Mouse (Mus musculus) embryonic facial prominence, embryonic 11.5 days (tissue): ENCODE measurements at regions not wholly inside any gene's neighbourhood (a gene's known extent, or its start where the extent isn't known, plus 50 kb on each side); places are given as distances from the start of the nearest gene placed in this dataset.
"Not testable (repeated sequence)": the region's sequence is repeated elsewhere in the genome, so short reads cannot be mapped to it uniquely, and the experiment has no call there.

ENCODE experiments used
- ATAC-seq: fragments of 200-750 bp; cut with Nextera tagmentation; replicated peaks from 2 replicates; pipeline ENCODE4 v1.8.0; 2017; ENCODE audit warnings: low read depth; ENCODE audit not compliant: insufficient number of reproducible peaks, low FRiP score, low TSS enrichment
- DNase-seq: peaks from one replicate; pipeline ENCODE4 v3.0.0-alpha.2; 2015; ENCODE audit warnings: low spot score
- H3K27ac ChIP-seq: fragments of 300-500 bp; sonication (generic); replicated peaks from 2 replicates; pipeline ENCODE4 v1.5.1; 2014; ENCODE audit warnings: mild to moderate bottlenecking, low read depth, low read length, control low read depth
- H3K27me3 ChIP-seq: fragments of 300-500 bp; sonication (generic); 2 replicates; pipeline ENCODE4 v1.6.1; 2014; ENCODE audit warnings: mild to moderate bottlenecking, low read length, moderate library complexity, mixed read lengths; ENCODE audit not compliant: control insufficient read depth, insufficient read depth
- H3K36me3 ChIP-seq: fragments of 300-500 bp; sonication (generic); replicated peaks from 2 replicates; pipeline ENCODE4 v1.6.1; 2014; ENCODE audit warnings: low read depth, mild to moderate bottlenecking, low read length, moderate library complexity, mixed read lengths; ENCODE audit not compliant: control insufficient read depth, insufficient read depth
- H3K4me1 ChIP-seq: fragments of 300-500 bp; sonication (generic); 2 replicates; pipeline ENCODE4 v1.6.1; 2014; ENCODE audit warnings: low read length, mixed read lengths; ENCODE audit not compliant: control insufficient read depth, insufficient read depth
- H3K4me2 ChIP-seq: fragments of 300-500 bp; sonication (generic); 2 replicates; pipeline ENCODE4 v1.6.1; 2014; ENCODE audit warnings: low read depth, mild to moderate bottlenecking, control low read depth, low read length, moderate library complexity
- H3K4me3 ChIP-seq: fragments of 300-500 bp; sonication (generic); 2 replicates; pipeline ENCODE4 v1.5.1; 2014; ENCODE audit warnings: low read depth, low read length, control low read depth
- H3K9ac ChIP-seq: fragments of 300-500 bp; sonication (generic); replicated peaks from 2 replicates; pipeline ENCODE4 v1.6.1; 2014; ENCODE audit warnings: mild to moderate bottlenecking, control low read depth, low read length
- H3K9me3 ChIP-seq: fragments of 300-500 bp; sonication (generic); replicated peaks from 2 replicates; pipeline ENCODE4 v1.6.1; 2016; ENCODE audit warnings: mild to moderate bottlenecking, low read length, inconsistent platforms, mixed read lengths; ENCODE audit not compliant: control insufficient read depth
- WGBS: fragments of 180-500 bp; shearing (Covaris S2); extraction: QIAGEN DNeasy Blood & Tissue Kit; methylation state at CpG from one replicate; pipeline ENCODE4 v1.1.7; 2014; 5-methylcytosine and 5-hydroxymethylcytosine counted together

DNA sequence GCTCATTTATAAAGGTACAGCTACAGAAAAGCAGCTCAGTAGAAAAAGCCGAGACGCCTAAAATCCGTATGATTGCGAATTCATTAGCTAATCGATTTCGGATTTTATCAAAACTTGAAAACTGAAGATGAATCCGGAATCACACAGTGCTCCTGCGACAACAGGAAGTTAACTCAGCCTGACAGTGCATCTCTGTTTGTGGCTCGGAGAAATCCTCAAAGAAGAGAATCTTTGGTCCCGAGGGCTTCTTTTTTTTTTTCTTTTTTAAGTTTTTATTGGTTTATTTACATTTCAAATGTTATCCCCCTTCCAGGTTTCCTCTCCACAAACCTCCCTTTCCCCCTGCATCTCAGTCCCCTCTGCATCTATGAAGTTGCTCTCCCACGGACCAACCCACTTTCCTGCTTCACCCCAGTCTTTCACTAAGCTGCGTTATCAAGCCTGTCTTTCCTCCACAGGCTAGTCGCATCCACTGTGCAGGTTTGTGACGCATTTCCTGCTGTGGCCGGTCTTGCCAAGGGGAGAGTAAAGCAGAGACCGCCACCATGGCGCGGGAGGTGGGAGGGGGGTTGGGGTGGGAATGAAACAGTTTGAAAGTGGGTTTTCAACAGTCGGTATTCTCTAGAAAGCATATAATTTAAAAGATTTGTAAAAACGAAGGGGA lies 593.4 kb upstream of the Snrpn start:
- WGBS: 53% methylated on average over 20 of the region's 20 CpGs
- H3K4me2 ChIP-seq: peak overlapping the region; percentile 23; the same call in 1 of the 2 replicates
- H3K27ac ChIP-seq, H3K9ac ChIP-seq, H3K36me3 ChIP-seq, H3K9me3 ChIP-seq, H3K4me1 ChIP-seq, H3K27me3 ChIP-seq, H3K4me3 ChIP-seq: not testable (repeated sequence)
- ATAC-seq (peak; percentile 70; the same call in 1 of the 2 replicates), DNase-seq (peak; percentile 23)

DNA sequence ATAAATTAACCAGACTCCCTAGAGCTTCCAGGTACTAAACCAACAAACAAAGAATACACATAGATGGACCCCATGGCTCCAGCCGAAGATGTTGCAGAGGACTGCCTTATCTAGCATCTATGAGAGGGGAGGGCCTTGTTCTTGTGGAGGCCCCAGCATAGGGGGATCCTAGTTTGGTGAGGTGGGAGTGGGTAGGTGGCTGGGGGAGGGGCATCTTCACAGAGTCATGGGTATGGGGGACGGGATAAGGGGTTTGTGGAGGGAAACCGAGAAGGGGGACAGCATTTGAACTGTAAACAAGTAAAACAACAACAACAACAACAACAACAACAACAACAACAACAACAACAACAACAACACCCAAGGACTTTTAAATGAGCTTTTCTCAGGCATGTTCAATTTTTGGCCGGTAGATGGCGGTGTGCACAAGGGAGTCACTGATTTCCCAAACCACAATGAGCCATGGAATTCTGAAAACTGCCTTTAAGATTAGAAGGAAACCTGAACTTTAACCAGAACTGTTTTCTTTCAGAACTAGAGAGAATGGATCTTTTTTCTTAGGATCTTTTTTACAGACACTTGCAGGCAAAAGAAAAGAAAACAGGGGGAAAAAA lies 588.2 kb upstream of the Snrpn start:
- H3K4me2 ChIP-seq, H3K4me3 ChIP-seq, H3K27me3 ChIP-seq, H3K36me3 ChIP-seq, H3K4me1 ChIP-seq, H3K27ac ChIP-seq, H3K9me3 ChIP-seq, H3K9ac ChIP-seq: not testable (repeated sequence)
- WGBS: 11% methylated on average over 5 of the region's 5 CpGs
- 0 out of 2 replicates have a peak, but pooled peaks have one; percentile 44 for ATAC-seq
- peak; percentile 58 for DNase-seq
